Mouse (Mus musculus): ENCODE measurements around the gene Slc4a1.

DNA sequence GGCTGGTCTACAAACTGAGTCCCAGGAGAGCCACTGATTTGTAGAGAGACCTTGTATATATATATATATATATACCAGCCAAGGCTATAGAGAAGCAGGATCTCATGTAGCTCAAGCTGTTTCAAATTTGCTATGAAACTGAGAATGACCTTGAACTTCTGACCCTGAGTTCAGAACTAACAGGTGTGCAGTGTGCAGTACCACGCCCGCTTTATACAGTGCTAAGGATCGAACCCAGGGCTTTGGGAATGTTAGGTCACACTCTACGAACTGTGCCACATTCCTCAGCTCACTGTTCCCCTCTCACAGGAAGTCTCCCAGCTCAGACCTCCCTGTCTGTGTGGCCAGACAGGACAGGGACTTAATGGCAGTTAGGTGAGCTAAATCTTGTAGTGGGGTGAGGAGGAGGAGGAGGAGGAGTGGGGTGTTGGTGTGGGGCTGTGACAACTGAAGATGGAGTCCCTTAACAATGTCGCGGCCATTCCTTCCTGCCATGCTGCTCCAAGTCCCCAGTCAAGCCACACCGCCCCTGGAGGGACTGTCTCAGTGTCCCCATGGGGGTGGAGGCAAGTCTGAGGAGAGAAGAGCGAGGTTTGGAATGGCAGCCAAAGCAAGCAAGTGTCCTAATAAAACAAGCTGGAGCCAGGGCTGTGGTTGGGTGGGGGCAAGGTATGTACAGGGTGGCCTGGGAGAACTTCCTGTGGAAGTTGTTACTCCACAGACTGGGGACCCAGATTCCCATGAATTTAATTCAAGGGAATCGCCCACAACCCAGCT is 1.7 kb upstream of the Slc4a1 start:
- TF ChIP-seq CTCF (IDR thresholded peaks at IDR 0.05; ENCODE audit: low read depth) (no peak), EP300 (IDR thresholded peaks at IDR 0.05; ENCODE audit: low read depth) (no peak)
